Mouse (Mus musculus) embryonic facial prominence, embryonic 11.5 days (tissue): ENCODE data around the gene Vcan. TPM values are rescaled to one million over a fixed set of nuclear protein-coding genes. Genes with fewer than 3 reads are reported as not detected.

ENCODE experiments used
- ATAC-seq: fragments of 200-750 bp; cut with Nextera tagmentation; replicated peaks from 2 replicates; pipeline ENCODE4 v1.8.0; 2017; ENCODE audit warnings: low read depth; ENCODE audit not compliant: insufficient number of reproducible peaks, low FRiP score, low TSS enrichment
- DNase-seq: peaks from one replicate; pipeline ENCODE4 v3.0.0-alpha.2; 2015; ENCODE audit warnings: low spot score
- H3K27ac ChIP-seq: fragments of 300-500 bp; sonication (generic); replicated peaks from 2 replicates; pipeline ENCODE4 v1.5.1; 2014; ENCODE audit warnings: mild to moderate bottlenecking, low read depth, low read length, control low read depth
- H3K27me3 ChIP-seq: fragments of 300-500 bp; sonication (generic); 2 replicates; pipeline ENCODE4 v1.6.1; 2014; ENCODE audit warnings: mild to moderate bottlenecking, low read length, moderate library complexity, mixed read lengths; ENCODE audit not compliant: control insufficient read depth, insufficient read depth
- H3K36me3 ChIP-seq: fragments of 300-500 bp; sonication (generic); replicated peaks from 2 replicates; pipeline ENCODE4 v1.6.1; 2014; ENCODE audit warnings: low read depth, mild to moderate bottlenecking, low read length, moderate library complexity, mixed read lengths; ENCODE audit not compliant: control insufficient read depth, insufficient read depth
- H3K4me1 ChIP-seq: fragments of 300-500 bp; sonication (generic); 2 replicates; pipeline ENCODE4 v1.6.1; 2014; ENCODE audit warnings: low read length, mixed read lengths; ENCODE audit not compliant: control insufficient read depth, insufficient read depth
- H3K4me2 ChIP-seq: fragments of 300-500 bp; sonication (generic); 2 replicates; pipeline ENCODE4 v1.6.1; 2014; ENCODE audit warnings: low read depth, mild to moderate bottlenecking, control low read depth, low read length, moderate library complexity
- H3K4me3 ChIP-seq: fragments of 300-500 bp; sonication (generic); 2 replicates; pipeline ENCODE4 v1.5.1; 2014; ENCODE audit warnings: low read depth, low read length, control low read depth
- H3K9ac ChIP-seq: fragments of 300-500 bp; sonication (generic); replicated peaks from 2 replicates; pipeline ENCODE4 v1.6.1; 2014; ENCODE audit warnings: mild to moderate bottlenecking, control low read depth, low read length
- H3K9me3 ChIP-seq: fragments of 300-500 bp; sonication (generic); replicated peaks from 2 replicates; pipeline ENCODE4 v1.6.1; 2016; ENCODE audit warnings: mild to moderate bottlenecking, low read length, inconsistent platforms, mixed read lengths; ENCODE audit not compliant: control insufficient read depth
- WGBS: fragments of 180-500 bp; shearing (Covaris S2); extraction: QIAGEN DNeasy Blood & Tissue Kit; methylation state at CpG from one replicate; pipeline ENCODE4 v1.1.7; 2014; 5-methylcytosine and 5-hydroxymethylcytosine counted together
- polyA plus RNA-seq: library from polyadenylated mRNA; unstranded; fragments of >200 nt; fragmentation: Nextera tagmentation; extraction: Ambion mirVana; gene quantifications from 2 replicates; pipeline ENCODE4 v1.2.1, GENCODE M21; 2014

The Vcan gene
- polyA plus RNA-seq = 105 and 108 TPM in 2 replicates

- under 1% methylated on average over 40 of the region's 40 CpGs for WGBS
- H3K36me3 ChIP-seq = no peaks in the 10 kb centered on the region
- peak within 1 kb of the TSS; percentile 63 for H3K4me3 ChIP-seq
- H3K27me3 ChIP-seq = no peaks in the 10 kb centered on the region
- H3K4me1 ChIP-seq = no peaks in the 10 kb centered on the region
- peak within 1 kb of the TSS; percentile 81 for H3K27ac ChIP-seq
- peak within 1 kb of the TSS; percentile 82 for H3K9ac ChIP-seq
- ATAC-seq = peak; percentile 82
- no peaks in the 10 kb centered on the region for H3K9me3 ChIP-seq
- H3K4me2 ChIP-seq = peak within 1 kb of the TSS; percentile 80
- peak; percentile 87 for DNase-seq
These were observed at the start of gene Vcan for GRCm38 (mm10) chr13:89741766-89742685. Gene Vcan (minus strand): TSS chr13:89742509.

- Histone ChIP-seq H3K4me2 (no peak overlapping the region), H3K4me3 (no peak overlapping the region), H3K27me3 (no peaks in the 10 kb centered on the region), H3K27ac (no peak overlapping the region), H3K4me1 (no peaks in the 10 kb centered on the region), H3K9ac (no peak overlapping the region), H3K36me3 (no peaks in the 10 kb centered on the region), H3K9me3 (no peaks in the 10 kb centered on the region)
- no peak for ATAC-seq
- 45% methylated on average over 5 of the region's 5 CpGs for WGBS
- DNase-seq = no peak
These were observed 49.2 kb upstream of the Vcan start for GRCm38 (mm10) chr13:89791475-89791874.

DNA sequence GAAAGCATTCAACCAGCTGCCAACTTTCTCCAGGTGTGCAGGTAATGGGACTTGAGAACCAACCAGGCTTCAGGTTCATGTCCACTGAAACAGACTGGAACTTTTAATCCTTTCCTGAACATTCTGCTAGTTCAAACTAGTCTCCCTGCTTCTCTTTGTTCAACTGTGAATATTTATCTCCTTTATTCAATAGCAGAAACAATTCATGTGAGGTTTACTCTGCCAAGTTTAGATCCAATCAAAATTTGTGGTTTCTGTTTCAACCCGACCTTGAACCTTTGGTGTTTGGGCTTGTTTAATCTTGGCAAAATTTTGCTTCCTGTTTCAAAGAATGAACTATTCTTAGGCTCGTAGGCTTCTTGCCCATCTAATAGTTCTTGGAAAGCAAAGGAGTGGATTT lies 40.6 kb upstream of the Vcan start:
- Histone ChIP-seq H3K9ac (no peak overlapping the region), H3K27me3 (no peaks in the 10 kb centered on the region), H3K4me1 (no peaks in the 10 kb centered on the region), H3K36me3 (no peaks in the 10 kb centered on the region), H3K27ac (no peak overlapping the region), H3K4me2 (no peak overlapping the region), H3K9me3 (no peaks in the 10 kb centered on the region), H3K4me3 (no peak overlapping the region)
- WGBS = 58% methylated on average over 2 of the region's 2 CpGs
- no peak for ATAC-seq
- no peak for DNase-seq

DNA sequence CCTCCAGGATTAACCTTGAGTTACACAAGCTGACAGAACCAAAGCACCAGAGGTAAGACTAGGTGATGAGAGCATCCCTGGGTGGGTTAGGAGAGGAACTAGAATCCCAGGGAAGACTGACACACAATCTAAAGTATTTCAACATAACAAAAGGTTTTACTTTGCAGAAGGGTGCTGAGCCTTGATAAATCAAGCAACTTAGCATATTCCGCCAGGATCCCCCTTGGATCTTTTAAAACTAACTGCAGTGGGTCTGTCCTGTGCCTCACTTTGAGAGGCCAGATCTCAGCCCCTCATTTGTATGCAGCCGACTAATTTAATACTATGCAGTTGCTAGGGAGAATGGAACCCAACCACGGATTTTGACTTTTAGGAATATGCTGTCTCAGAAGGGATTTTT lies 38.0 kb upstream of the Vcan start:
- Histone ChIP-seq H3K36me3 (no peaks in the 10 kb centered on the region), H3K27ac (no peak overlapping the region), H3K4me3 (no peak overlapping the region), H3K4me1 (no peaks in the 10 kb centered on the region), H3K4me2 (no peak overlapping the region), H3K27me3 (no peaks in the 10 kb centered on the region), H3K9me3 (no peaks in the 10 kb centered on the region), H3K9ac (no peak overlapping the region)
- no peak for ATAC-seq
- 67% methylated on average over 3 of the region's 3 CpGs for WGBS
- no peak for DNase-seq

DNA sequence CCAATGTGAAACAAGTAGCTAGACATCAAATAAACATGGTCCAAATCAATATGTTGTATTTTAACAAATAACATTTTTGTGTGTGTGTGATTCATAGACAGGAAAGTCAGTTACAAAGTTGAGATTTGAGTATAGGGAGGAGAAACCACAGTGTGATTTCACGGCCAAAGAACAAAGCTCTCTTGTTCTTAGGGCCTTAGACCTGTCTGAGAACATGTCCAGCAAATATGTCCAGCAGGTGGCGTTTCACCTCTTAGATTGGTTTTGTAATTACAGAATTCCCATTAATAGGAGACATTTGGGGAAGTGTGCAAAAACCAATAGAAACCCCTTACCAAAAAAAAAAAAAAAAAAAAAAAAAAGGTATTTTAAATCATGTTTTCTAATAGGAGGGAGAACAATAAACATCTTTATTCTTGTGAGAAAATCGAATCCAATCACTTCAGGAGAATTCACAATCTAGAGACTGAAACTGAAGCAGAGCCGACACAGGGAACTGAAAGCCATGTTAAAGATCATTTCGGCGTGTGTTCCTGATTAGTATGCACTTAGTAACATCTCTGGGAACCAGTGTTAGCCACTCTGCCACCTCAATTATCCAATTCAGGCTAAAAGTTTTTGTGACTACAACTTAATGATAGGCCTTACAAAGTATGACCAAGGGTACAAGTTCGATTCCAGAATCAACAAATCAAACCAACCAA lies 37.1 kb upstream of the Vcan start:
- ATAC-seq (no peak), DNase-seq (peak; percentile 90)
- H3K27me3 ChIP-seq = no peaks in the 10 kb centered on the region
- H3K4me3 ChIP-seq = no peak overlapping the region
- no peak overlapping the region for H3K4me2 ChIP-seq
- no peaks in the 10 kb centered on the region for H3K9me3 ChIP-seq
- H3K4me1 ChIP-seq = no peaks in the 10 kb centered on the region
- H3K36me3 ChIP-seq = no peaks in the 10 kb centered on the region
- WGBS = 48% methylated on average over 7 of the region's 7 CpGs
- no peak overlapping the region for H3K9ac ChIP-seq
- H3K27ac ChIP-seq = no peak overlapping the region

- WGBS = 44% methylated on average over 1 of the region's 1 CpGs
- no peak overlapping the region for H3K4me3 ChIP-seq
- DNase-seq (no peak), ATAC-seq (no peak)
- H3K4me2 ChIP-seq = no peak overlapping the region
- H3K36me3 ChIP-seq = no peaks in the 10 kb centered on the region
- no peaks in the 10 kb centered on the region for H3K27me3 ChIP-seq
- no peak overlapping the region for H3K27ac ChIP-seq
- no peak overlapping the region for H3K9ac ChIP-seq
- H3K9me3 ChIP-seq = no peaks in the 10 kb centered on the region
- no peaks in the 10 kb centered on the region for H3K4me1 ChIP-seq
These were observed 35.5 kb upstream of the Vcan start for GRCm38 (mm10) chr13:89777764-89778163.

- no peak for DNase-seq
- Histone ChIP-seq H3K4me1 (no peaks in the 10 kb centered on the region), H3K4me2 (no peak overlapping the region), H3K9me3 (no peaks in the 10 kb centered on the region), H3K36me3 (no peaks in the 10 kb centered on the region), H3K27me3 (no peaks in the 10 kb centered on the region), H3K4me3 (no peak overlapping the region), H3K9ac (no peak overlapping the region), H3K27ac (no peak overlapping the region)
- ATAC-seq = no peak
- 85% methylated on average over 1 of the region's 1 CpGs for WGBS
These were observed 34.8 kb upstream of the Vcan start for GRCm38 (mm10) chr13:89777146-89777545.

DNA sequence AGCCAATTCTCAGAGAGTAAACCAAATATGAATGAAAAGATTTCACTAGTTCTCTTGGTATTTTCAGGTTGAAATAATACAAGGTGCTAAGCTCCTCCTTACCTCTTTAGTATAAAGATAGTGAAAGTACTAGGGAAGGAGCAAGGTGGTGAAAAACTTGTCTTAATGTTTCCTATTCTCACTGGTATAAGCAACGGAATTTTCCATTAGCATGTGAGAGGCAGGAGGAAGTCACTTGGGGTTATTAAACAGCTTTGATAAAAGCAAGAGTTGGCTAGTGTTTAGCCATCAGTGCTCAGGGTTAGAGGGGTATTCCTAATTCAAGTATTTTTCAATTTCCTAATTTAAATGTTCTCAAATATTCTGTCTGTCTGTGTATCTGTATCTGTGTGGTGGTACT lies 24.2 kb upstream of the Vcan start:
- Histone ChIP-seq H3K27me3 (no peaks in the 10 kb centered on the region), H3K36me3 (no peaks in the 10 kb centered on the region), H3K4me3 (no peak overlapping the region), H3K9me3 (no peaks in the 10 kb centered on the region), H3K27ac (no peak overlapping the region), H3K4me1 (no peaks in the 10 kb centered on the region), H3K4me2 (no peak overlapping the region), H3K9ac (no peak overlapping the region)
- DNase-seq (no peak), ATAC-seq (no peak)
- 71% methylated on average over 1 of the region's 1 CpGs for WGBS
